Mouse (Mus musculus) thymus, postnatal 14 days (tissue): ENCODE data around the gene Trmt2a.
A peak's percentile ranks its signal among the peaks of the same experiment; 100 is the strongest.
"Not testable (repeated sequence)": the region's sequence is repeated elsewhere in the genome, so short reads cannot be mapped to it uniquely, and the experiment has no call there.

Experiments
- DNase-seq: peaks from one replicate; pipeline ENCODE4 v3.0.0; 2021

The Trmt2a gene

DNA sequence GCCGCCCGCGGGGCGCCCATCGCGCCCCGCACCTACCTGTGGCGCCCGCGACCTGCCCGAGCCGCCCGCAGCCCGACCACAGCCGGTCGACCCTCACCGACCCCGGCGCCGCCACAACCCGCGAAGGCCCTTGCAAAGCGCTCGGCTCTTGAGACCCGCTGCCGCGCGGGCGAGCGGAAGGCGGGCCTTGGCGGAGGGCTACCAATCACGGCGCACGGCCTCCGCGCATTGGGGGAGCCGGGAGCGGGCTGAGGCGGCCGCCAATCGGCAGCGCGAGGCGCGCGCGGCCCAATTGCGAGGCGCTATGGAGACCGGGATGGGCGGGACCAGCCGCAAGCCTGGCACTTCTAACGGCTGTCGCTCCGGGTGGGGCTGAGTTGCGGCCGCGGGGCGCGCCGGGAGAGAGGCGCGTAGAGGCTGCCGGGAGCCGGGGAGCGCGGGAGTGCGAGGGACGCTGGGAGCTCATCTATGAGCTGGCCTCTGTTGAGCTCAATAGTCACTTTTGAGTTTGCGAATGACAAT, 40.6 kb downstream of the Trmt2a start, which contains the start of gene Dgcr8:
Gene Dgcr8, minus strand, starts transcription at position 180 of the 522 bp plus-strand sequence.
- peak; percentile 99 for DNase-seq

GRCm38 (mm10) chr16:18289614-18290013, 41.1 kb downstream of the Trmt2a start:
- DNase-seq = not testable (repeated sequence)
